Mouse (Mus musculus) induced T-regulatory cell, adult 2 months (primary cell): Measurements from ENCODE around the gene Mcm9.
"Not testable (repeated sequence)": the region's sequence is repeated elsewhere in the genome, so short reads cannot be mapped to it uniquely, and the experiment has no call there.

Experiments
- DNase-seq: peaks from one replicate; pipeline ENCODE4 v3.0.0-alpha.2; 2012; ENCODE audit warnings: low read depth

Gene Mcm9

DNA sequence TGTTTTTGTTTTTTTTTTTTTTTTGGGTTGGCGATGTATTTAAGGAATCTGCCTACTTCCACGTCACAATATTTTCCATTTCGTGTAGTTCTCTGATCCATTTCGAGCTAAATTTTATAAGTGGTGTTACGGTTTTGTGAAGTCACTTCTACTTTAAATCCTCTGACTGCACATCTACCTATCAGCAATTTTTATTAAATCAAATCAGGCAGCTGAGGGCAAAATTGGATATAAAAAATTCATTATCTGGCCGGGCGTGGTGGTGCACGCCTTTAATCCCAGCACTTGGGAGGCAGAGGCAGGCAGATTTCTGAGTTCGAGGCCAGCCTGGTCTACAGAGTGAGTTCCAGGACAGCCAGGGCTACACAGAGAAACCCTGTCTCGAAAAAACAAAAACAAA lies at the start of gene Mcm9:
Mcm9 (minus strand) TSS at position 101 of the 400 bp plus-strand sequence.
- DNase-seq: not testable (repeated sequence)

GRCm38 (mm10) chr10:53661788-53662187 lies 31.5 kb upstream of the Mcm9 start:
- no peak for DNase-seq

GRCm38 (mm10) chr10:53654239-53654638 lies 24.0 kb upstream of the Mcm9 start:
- DNase-seq: peak; percentile 25

DNA sequence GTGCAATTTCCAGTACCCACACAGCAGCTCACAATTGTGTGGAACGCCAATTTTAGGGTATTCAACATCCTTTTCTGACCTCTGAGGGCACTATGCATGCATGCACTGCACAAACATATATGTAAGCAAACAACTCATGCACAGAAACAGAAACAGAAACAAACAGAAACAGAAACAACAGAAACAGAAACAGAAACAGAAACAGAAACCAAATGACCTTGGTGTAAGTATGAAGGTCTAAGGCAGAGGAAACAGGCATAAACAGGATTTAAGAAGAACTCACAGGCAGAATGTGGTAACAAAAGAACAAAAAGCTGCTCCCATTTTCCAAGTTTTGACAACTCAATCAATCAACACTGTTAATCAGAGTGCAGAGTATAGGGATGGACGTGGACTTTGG lies 20.4 kb upstream of the Mcm9 start:
- peak; percentile 59 for DNase-seq

DNA sequence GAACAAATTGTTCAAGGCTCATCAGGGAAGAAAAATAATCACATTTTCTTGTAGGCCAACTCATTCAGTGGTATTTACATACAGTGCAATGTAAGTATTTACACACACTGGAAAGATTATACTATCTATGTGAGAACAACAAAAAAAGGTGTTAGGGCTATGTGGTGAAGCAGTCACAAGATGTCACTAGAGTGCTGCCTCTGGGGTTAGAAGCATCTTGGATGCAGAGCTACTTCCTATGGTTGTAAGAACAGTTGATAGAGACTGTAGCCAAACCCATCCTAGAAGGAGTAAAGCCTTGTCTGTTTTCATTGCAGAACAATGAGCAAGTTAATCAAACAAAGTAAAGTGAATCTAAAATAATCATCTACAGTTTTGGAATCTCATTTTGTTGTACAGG lies 11.3 kb upstream of the Mcm9 start:
- peak; percentile 58 for DNase-seq

- no peak for DNase-seq
These were observed 5.2 kb upstream of the Mcm9 start for GRCm38 (mm10) chr10:53635246-53635971.

DNA sequence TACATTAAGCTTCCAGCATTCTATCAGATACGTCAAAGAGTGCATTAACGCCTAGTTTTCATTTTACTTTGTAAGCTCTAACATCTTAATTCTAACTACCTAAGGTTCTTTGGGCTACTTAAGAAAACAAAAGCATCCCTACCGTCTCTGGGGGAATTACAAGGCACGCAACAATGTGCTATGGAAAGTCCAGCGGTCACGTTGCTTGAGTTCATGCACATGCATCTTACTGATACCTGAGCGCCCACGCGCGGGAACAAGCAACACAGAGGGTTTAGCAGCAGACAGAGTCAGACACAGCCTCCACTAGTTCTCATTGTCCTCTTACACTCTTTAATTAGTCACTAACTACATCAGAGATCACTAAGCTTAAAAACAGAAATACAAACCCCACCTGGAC lies 3.9 kb upstream of the Mcm9 start:
- no peak for DNase-seq

DNA sequence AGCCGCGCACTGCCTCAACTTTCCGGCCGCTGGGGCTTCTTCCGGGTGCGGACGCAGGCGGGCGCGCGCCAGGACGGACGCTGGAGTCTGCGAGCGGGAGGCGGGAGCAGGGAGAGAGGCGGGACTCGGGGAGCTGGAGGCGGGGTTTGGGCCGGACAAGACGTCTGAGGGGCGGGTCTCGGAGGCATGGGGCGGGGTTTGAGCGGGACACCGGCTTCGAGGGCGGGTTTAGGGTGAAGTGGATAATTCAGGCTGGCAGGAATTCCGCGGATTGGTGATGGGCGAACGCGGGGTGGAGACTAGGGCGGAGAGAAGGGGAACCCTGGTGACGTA lies 355 bp downstream of the Mcm9 start:
- DNase-seq: peak; percentile 98

DNA sequence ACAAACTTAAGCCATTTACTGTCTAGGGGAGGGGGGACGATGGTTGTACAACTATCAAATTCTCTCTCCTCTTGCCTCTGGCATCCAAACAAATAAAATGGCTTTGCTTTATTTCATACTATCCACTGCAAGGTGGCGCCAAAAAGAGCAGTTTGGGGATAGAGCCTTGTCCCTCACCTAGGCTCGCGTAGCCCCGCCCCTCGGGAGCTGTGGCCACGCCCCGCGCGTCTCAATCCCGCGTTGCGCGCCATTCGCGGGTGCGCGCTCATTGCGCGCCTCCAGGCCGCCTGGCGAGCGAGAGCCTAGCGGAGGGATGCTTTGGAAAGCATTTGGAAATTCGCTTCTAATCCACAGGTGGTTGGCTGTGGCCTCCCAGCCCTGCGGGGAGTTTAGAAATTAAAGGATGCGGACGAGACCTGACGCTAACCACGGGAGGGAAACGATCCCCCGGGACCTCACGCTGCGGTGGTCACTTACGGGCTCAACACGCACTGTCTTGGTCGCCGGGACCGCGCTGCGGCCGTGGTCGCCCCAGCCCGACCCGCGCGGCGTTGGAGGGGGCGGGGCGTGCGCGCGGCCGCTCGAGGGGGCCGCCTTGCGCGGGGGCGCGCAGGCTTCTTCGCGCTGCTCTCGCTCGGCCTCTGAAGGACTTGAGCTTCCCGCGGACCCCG lies 857 bp downstream of the Mcm9 start:
- DNase-seq: peak; percentile 96

GRCm38 (mm10) chr10:53615850-53616616 lies 14.2 kb downstream of the Mcm9 start:
- no peak for DNase-seq

DNA sequence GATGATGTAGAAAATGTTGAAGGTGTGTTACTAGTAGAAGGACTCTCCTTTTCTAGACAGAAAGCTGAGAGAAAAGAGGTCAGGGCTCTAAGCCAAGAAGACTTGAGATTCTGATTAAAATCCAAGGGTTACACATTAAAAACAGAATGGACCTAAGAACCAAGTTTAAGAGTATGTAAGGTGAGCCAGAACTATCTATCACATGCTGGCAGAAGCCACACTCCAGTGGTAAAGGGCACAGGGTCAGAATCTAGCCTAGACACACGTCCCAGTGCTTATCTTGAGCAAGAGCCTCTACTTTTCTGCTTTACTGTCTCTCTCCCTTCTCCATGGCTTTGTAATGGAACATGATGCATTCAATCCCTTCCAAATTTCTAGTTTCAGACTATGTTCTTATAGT lies 16.3 kb downstream of the Mcm9 start:
- DNase-seq: no peak

DNA sequence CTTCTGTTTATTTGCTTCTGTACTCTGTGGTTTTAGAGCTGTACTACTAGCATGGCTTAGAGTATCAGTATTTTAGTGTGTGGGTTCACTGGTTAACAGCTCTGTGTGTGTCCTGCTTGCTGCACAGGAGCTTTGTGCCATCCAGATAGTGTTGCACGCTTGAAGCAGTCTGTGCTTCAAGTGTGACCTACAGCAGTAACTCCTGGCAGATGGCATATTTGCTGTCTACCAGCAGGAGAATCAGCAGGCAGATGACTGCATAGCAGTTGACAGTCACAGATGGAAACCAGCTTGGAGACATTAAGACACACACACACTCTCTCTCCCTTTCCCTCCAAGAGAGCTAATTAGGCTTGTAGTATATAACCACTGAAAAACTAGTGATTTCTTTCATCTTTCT lies 18.1 kb downstream of the Mcm9 start:
- DNase-seq: no peak

GRCm38 (mm10) chr10:53608274-53608673 lies 22.0 kb downstream of the Mcm9 start:
- no peak for DNase-seq

DNA sequence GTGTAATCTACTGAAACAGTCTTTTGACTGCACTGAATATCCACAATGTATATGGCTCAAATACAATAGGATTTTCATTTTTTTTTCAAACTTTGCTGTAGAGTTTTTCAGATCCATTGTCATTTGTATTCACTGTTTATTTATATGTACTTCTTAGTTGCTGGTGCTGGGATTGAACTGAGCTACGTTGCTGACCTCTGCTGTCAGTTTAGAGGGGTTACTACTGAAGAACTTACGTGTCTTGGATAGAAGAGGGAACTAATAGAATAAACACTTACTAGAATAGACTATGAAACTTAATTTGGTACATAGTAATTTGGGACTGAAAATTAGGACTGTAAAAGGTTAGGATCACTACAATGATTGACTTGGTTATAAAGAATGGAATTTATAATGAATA lies 24.9 kb downstream of the Mcm9 start:
- no peak for DNase-seq

- DNase-seq: peak; percentile 51
These were observed 31.4 kb downstream of the Mcm9 start for GRCm38 (mm10) chr10:53598821-53599220.

- DNase-seq: peak; percentile 67
These were observed 32.9 kb downstream of the Mcm9 start for GRCm38 (mm10) chr10:53597121-53597881.

DNA sequence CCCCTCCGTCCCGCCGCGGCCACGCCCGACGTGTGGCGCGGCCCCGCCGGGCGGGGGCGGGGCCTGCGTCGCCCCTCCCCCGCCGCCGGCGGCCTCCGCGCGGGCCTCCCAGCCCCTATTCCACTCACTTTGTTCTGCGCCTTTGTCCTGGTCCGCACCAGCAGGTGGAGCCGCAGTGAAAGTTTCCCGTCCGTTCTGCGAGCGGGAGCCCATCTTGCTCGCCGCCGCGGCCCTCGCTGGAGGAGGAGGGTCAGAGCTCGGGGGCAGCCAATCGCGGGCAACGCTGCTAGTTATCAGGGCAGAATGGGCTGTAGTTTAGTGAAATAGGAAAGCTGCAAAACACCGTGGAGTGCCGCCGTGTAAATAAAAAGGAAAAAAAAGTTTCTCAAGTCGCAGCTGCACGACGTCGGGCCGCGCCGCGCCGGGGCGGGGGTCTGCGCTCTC lies 33.5 kb downstream of the Mcm9 start, which contains the start of gene Asf1a:
Asf1a (plus strand) TSS at position 81 of the 444 bp plus-strand sequence.
- peak; percentile 97 for DNase-seq

DNA sequence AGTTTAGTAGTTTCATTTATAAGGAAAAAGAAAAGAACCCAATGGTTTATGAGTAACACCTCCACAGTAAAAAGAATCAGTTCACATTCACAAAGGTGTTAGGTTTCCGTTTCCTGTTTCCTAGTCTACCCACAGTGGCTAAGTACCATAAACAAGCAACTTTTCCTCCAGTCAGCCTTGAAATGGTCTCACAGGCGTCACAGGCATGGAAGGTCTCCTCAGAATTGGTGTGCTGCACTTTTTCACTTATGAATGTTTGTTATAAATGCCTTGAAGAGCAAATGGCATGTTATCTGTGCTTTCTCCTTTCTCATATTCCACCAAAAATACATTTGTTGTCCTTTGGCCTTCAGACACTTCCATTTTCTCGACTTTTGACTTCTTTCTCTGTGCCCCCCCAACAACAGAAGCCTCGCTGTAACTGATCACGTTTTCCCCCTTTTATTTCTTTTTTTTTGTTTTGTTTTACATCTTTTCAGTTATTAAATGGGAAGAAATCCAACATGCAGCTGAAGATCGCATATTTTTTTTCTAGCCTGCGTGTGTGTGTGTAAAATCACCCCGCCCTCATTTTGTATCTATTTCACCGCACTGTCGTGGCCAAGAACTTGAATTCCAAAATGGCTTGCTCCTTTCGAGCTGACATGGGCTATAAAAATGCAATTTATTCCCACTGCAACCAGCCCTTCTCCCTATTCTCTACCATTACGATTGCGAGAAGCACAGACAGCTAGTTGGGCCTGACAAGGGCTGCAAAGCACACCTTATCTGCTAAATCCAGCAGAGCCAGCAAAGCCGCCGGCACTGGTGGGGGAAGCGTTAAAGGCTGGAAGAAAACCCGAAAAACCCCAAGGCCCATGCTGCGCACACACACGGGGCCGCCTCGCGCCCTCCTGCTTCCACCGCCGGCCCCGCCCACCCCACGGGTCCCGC lies 34.2 kb downstream of the Mcm9 start:
- DNase-seq: peak; percentile 83

GRCm38 (mm10) chr10:53585777-53586176 lies 44.5 kb downstream of the Mcm9 start:
- DNase-seq: no peak

- DNase-seq: no peak
These were observed 49.2 kb downstream of the Mcm9 start for GRCm38 (mm10) chr10:53581087-53581486.

- no peak for DNase-seq
These were observed 49.6 kb downstream of the Mcm9 start for GRCm38 (mm10) chr10:53580621-53581081.
